Mouse (Mus musculus): ENCODE measurements around the gene Vmn1r224. TPM values are rescaled to one million over a fixed set of nuclear protein-coding genes. Genes with fewer than 3 reads are reported as not detected.

Vmn1r224 gene
- total RNA-seq (2021), result not detected
- long read RNA-seq, experiment 1, result 0 reads
- long read RNA-seq, experiment 2, result 0 reads

DNA sequence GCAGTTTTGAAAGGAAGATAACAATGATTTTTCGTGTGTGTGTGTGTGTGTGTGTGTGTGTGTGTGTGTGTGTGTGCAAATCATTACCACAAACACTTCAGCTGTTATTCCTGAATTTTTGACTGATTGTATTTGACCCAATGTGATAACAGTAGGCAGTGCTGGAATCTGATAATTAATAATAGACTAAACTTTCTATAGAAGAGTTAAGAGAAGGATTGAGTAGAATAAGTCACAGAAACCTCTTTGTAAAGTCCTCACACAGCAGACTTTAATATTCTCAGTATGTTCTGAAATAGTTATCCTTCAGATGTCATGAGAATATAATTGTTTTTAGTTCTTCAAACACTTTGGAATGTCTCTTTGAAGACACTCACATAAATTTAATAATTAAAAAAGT lies at the start of gene Vmn1r224:
Vmn1r224 (plus strand) TSS at position 301 of the 400 bp plus-strand sequence.
- intact Hi-C loops (cut with DNase I), result no loop called here
- DNase-seq, result no peak

DNA sequence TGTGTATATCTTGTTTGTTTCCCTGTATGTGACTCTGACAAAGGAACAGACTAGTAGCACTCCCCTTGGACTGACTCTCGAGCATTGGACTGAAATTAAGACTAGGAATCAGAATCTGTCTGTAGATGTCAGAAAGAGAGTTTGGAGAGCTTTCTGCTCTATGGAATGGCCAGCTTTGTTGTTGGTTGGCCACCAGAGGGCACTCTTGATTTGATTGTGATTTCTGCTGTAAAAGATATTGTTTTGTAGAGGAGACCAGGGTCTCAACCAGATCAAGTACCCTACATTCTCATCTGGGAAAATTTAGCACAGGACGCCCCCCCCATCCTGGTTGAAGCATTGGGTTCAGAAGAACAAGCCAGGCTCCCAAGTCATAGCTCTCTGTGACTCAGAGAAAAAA lies 14.8 kb upstream of the Vmn1r224 start:
- no peak for DNase-seq
- intact Hi-C loops (cut with DNase I), result no loop called here

DNA sequence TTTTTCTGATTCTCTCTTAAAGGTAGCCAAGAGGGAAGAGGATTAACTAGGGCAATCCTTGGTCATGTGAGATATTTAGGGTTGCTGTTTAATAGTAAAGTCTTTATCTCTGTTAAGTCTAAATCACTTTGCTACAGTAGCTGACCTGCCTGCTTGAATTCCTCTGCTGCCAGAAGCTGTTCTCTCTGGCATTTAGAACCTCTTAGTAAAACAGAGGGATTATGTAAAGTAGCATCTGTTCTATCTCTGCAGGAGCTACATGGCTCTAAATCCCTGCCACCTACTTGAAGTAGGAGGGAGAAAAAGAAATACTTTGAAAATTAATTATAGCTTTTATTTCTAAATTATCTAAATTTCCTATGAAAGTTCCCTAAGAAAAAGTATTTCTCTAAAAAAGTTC lies 25.3 kb downstream of the Vmn1r224 start:
- intact Hi-C loops (cut with DNase I), result no loop called here

DNA sequence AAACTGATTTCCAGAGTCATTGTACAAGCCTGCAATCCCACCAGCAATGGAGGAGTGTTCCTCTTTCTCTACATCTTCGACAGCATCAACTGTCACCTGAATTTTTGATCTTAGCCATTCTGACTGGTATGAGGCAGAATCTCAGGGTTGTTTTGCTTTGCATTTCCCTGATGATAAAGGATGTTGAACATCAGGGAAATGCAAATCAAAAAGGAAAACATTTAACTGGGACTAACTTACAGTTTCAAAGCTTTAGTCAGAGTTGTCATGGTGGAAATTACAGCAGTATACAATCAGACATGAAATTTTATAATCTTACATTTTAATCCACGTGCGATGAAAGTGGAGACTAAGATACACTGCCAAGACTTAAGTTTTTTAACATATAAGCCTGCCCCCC lies 59.4 kb downstream of the Vmn1r224 start:
- DNase-seq, result no peak
- intact Hi-C loops (cut with DNase I), result no loop called here

More for the DNA sequence above, 25.3 kb downstream of the Vmn1r224 start:
- DNase-seq, result no peak

Other genes starting within 250 kb of the Vmn1r224 start
- gene Fpr-rs6, start 231.0 kb upstream of the Vmn1r224 start, total RNA-seq (2021), result not detected
- not detected for gene Vmn2r105, start 179.1 kb upstream of the Vmn1r224 start, total RNA-seq (2021)
- gene Vmn2r106, start 128.6 kb upstream of the Vmn1r224 start, total RNA-seq (2021), result not detected
- gene Vmn2r107, start 68.9 kb upstream of the Vmn1r224 start, total RNA-seq (2021), result not detected
- not detected for gene Vmn2r108, start 67.2 kb downstream of the Vmn1r224 start, total RNA-seq (2021)
- gene Vmn1r225, start 84.0 kb downstream of the Vmn1r224 start, total RNA-seq (2021), result not detected
- gene Vmn2r109, start 150.6 kb downstream of the Vmn1r224 start, total RNA-seq (2021), result not detected
- gene Vmn2r110, start 182.3 kb downstream of the Vmn1r224 start, total RNA-seq (2021), result not detected
- not detected for gene Fpr-rs3, start 210.7 kb downstream of the Vmn1r224 start, total RNA-seq (2021)